Mouse (Mus musculus) layer of hippocampus, postnatal 10 days (tissue): ENCODE data around the gene Rec8. TPM values are rescaled to one million over a fixed set of nuclear protein-coding genes. Genes with fewer than 3 reads are reported as not detected.

Source experiments
- DNase-seq, 2 experiments: peaks; one replicate each; pipeline ENCODE4 v3.0.0; 2021; ENCODE audit warnings: low spot score in 2 of 2
- long read RNA-seq: library from polyadenylated mRNA; stranded (forward); transcript quantifications from one replicate; pipeline ENCODE4 v2.0.0, GENCODE M21; 2023
- total RNA-seq, 2 experiments: library from RNA; stranded (reverse); gene quantifications; 2 replicates each; pipeline ENCODE4 v1.2.3; 2021

Gene Rec8
- total RNA-seq: 1 to 10 TPM; 1.4 to 2.3 TPM
- long read RNA-seq: 0 reads

DNA sequence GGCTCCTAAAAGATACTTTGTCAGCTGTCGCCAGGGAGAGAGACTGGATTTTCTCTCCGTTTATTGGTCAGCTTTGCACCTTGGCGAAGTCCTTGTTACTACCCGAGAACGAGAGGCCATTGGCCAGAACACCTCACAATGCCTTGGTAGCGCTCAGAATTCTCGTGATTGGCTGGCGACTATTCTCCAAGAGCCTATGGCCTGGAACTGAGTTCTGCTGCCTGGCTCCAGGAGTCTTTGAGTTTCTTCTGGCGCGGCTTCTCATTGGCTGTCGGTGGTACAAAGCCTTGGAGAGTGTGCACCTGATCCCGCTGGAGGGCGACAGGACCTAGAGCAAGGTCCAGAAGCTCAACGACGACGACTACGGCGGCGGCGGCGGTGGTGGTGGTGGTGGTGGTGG is at the start of gene Rec8:
Rec8 (plus strand) TSS at position 216 of the 400 bp plus-strand sequence.
- DNase-seq: no peak

DNA sequence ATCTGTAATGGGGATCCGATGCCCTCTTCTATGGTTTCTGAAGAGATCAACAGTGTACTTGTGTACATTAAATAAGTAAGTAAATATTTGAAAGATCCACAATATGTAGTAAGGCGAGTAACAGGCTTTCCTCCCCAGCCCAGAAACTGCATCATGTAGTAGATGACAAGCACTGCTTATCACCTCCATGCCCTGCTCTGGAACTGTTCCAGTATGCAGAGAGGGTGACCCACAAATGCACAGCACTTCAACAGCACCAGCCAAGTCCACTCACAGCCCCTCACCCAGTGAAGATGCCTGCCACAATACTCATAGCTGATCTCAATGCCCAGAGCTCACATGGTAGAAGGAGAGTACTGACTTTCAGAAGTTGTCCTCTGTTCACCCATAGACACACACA is 47.2 kb upstream of the Rec8 start:
- no peak for DNase-seq

DNA sequence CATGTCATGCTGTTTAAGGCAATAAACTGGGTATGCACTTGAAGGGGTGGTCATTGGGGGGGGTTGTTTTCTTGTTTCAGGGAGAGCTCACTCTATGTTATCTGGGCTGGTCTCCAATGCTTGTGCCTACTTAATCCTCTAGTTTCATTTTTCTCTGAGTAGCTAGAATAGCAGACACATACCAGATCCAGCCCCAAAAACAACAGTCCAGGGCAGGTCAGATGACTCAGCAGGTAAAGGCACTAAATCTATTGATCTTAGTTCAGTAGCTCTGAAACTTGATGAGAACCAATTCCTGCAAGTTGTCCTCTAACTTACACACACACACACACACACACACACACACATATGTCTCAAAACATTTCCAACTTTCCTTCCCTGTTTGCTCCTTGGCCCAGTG is 46.1 kb upstream of the Rec8 start:
- no peak for DNase-seq

DNA sequence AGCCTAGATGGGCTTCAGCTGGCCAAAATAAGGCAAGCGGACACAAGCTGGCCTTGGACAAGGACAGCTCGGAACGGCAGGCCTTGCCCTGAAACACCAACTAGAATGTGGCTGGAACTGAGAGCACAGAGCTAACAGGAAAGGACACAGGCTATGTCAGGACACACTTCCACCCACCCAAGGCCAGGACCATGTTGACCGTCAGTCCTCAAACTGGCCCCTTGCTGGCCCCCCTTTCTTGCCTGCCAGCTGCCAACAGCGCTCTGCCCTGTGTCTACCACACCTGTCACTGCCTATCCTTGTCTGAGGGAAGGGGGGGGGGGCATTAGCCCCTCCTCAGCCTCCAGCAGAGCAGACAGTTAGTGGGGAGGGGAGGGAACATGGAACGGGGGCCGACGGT is 42.5 kb upstream of the Rec8 start, which contains the start of gene Fitm1:
Fitm1 (plus strand) TSS at position 316 of the 400 bp plus-strand sequence.
- no peak for DNase-seq

DNA sequence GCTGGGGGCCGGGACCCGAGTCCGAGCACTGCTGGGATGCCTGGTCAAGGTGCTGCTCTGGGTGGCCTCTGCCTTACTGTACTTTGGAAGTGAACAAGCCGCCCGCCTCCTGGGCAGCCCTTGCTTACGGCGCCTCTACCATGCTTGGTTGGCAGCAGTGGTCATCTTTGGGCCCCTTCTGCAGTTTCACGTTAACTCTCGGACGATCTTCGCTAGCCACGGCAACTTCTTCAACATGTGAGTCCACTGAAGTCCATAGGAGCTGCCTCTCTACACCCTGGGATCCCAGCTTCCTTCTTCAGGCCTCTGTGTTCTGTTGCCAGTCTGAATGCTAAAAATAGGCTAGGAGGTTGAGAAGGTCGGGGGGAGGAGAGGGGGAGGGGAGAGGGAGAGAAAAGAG is 42.1 kb upstream of the Rec8 start:
- DNase-seq: no peak

DNA sequence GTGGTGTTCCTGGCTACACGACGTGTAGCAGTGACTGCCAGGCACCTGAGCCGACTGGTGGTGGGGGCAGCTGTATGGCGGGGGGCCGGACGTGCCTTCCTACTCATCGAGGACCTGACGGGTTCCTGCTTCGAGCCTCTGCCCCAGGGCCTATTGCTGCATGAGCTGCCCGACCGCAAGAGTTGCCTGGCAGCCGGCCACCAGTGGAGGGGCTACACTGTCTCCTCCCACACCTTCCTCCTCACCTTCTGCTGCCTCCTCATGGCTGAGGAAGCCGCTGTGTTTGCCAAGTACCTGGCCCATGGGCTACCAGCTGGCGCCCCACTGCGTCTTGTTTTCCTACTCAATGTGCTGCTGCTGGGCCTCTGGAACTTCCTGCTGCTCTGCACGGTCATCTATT is 41.5 kb upstream of the Rec8 start:
- DNase-seq: no peak

DNA sequence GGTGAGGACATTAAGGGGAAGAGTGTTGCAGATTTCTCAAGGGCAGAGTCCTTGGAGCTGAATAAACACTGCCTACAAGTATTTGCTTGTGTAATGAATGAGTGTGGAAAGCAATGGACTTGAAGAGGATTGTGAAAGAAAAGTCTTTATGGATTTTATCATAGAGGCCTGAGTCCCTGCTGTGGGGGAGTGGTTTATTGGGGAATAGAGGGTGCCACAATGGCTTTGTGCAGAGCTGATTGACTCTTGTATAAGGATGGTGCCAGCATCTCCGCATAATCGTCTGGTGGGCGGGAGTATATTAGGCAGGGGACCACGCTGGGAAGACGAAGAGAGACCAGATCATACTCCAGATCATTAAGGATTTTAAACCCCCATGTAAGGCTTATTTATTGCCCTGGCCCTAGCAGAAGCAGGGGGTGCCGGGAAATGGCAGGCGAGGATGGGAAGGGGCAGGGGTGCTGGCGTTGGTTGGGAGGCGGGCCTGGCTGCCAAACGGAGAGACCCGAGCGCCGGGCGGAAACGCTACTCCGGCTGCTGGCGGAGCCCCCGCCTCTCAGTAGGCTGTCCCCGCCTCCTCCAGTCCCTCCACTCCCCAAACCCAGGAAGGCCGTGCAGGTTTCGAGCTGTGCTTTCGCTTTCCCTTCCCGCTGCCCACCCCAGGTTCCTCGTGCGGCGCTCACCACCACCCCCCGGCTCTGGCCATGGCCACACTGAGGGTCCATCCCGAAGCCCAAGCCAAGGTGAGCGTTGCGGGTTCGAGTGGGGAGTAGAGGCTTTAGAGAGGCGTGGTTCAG is 39.8 kb upstream of the Rec8 start, which contains the start of gene Psme1:
Psme1 (plus strand) TSS at position 253 of the 797 bp plus-strand sequence.
- peak; percentile 79 to 85 for DNase-seq

DNA sequence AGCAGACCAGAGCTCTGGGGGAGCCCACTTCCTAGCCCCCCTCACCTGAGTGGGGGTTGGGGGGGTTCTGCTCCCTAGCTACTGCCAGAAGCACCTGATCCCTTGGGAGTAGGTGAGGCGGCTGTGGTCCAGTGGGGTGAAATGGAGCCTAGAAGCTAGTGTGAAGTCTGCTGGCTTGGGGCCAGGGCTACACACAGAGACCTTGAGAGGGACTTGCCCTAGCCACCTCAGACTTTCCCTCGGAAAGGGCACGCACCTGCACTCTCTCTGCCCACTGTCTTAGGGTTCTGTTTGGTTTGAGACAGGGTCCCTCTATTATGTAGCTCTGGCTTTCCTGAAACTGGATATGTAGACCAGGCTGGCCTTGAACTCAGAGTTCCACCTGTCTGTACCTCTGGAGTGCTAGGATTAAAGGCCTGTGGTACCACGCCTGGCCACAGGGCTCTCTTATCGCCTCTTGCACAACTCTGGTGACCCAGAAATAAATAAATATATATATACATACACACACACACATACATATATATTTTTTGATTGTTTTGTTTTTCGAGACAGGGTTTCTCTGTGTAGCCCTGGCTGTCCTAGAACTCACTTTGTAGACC is 39.1 kb upstream of the Rec8 start:
- DNase-seq: peak in 1 of 2 experiments; percentile 27

DNA sequence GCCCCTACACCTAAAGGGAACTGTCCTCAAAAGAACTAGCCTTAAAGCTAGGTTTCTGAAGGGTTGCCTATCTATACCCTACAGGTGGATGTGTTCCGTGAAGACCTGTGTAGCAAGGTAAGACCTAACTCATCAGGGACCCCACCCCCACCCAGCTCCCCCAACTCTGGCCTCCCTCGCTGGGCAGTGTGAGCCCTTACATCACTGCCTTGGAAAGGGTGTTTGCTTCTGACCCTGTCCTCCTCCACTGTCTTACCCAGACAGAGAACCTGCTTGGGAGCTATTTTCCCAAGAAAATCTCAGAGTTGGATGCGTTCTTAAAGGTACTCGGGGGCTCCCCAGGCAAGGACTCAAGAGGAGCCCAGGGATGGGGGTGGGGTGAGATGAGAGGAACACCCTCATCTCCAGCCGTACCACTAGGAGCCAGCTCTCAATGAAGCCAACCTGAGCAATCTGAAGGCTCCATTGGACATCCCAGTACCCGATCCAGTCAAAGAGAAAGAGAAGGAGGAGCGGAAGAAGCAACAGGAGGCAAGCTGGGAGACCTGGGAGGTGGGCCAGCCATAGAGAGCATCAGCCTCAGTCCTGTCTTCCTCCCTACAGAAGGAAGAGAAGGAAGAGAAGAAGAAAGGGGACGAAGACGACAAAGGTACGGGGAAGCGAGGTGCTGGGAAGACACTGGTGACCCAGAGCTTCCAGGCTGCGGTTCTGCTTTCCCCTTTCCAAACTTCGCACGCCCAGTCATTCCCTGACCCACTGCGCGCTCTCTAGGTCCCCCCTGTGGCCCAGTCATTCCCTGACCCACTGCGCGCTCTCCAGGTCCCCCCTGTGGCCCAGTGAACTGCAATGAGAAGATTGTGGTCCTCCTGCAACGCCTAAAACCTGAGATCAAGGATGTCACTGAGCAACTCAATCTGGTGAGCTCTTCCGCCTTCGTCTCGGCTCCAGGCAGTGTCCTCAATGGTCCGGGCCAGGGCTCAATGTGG is 38.0 kb upstream of the Rec8 start:
- DNase-seq: no peak

DNA sequence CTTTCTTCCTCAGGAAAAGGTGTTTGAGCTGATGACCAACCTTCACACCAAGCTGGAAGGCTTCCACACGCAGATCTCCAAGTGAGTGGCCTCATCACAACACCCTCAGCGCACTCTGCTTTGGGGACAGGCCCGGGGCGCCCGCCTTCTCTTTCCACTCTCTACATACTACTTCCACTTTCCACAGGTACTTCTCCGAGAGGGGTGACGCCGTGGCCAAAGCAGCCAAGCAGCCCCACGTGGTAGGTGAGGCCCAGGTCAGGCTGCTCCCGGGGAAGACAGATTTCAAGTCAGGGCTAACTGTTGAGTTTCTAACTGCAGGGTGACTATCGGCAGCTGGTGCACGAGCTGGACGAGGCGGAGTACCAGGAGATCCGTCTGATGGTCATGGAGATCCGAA is 37.1 kb upstream of the Rec8 start:
- no peak for DNase-seq

DNA sequence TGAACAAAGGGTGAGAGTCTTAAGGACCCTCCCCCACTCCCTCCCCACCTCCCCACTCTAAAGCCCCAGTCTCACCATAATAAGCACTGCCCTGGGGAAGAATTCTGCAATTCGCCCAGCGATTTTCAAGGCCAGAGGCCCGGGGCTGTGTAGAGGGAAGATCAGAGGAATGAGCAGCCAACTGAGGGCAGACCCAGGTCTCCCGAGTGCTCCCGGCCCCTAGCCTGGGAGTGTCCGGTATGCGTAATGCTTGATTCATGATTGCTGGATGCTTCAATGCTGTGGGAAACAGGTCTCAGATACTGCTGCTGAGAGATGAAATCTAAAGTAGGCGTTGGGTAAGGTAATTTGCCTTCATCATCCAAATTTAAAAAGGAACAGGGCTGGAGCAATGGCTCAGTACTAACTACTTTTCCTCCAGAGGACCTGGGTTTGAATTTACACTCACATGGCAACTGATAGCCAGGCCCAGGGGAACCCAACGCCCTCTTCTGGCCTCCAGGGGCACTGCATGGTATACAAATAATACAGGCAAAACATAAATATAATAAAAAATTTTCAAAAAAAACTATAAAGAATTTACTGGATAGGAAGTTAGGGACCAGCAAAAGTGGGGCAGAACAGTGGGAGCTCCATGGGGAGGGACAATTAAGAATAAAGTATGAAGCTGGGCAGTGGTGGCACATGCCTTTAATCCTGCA is 35.7 kb upstream of the Rec8 start:
- DNase-seq: no peak

DNA sequence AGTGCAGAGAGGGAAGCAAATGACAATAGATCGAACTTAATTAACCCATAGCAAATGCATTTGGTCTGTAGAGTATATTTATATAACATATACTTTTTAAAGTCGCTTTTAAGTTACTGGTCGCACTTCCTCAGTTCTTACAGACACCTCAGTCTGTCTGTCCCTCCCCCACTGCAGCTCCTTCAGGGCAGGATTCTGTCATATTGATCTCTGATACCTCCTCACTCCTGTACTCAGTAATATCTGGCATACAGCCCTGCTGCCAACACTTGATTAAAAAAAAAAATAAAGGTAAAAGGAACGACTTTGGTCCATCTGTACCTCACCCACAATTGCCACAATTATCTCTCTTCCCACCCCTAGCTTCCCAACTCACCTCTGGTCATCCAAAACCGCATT is 33.5 kb upstream of the Rec8 start:
- no peak for DNase-seq

DNA sequence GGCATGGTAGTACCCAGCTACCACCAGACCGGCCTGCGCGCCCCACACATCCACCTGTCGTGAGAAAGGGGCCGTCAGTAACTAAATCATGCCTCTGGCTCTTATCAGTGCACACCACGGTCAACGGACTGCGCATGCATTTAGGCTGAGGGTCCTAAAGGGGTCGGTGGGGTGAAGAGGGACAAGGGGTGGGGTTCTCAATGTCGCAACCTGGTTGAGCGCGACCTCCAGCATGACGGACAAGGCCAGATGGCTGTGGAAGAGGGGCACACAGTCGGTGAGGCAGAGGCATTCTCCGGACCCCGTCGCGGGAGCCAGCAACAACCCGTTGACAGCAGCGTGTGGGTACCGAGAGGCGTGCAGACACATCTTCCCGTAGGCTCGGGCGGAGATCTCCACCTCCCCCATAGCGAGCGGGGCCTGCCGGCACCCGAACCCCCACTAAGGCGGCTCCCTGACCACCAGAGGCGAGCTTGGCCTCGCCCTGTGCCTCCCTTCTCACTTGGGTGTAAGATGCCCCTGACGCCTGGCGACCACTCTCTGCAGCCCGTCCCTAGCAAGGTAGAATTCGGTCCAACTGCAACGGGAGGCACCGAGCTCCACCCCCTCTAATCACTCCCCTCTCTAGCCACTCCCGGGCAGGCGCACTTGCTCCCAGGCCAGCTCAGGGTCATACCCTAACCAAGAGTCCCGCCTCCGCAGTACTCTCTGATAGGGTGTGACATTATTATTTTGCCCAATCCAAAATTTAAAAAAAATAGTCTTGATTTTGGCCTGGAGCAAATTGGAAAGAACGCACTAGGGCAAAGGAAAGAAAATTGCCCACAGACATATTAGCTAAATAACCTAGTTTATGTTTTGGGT is 32.9 kb upstream of the Rec8 start, which contains the start of gene Emc9:
Emc9 (minus strand) TSS at position 601 of the 864 bp plus-strand sequence.
- DNase-seq: peak; percentile 47 to 62

DNA sequence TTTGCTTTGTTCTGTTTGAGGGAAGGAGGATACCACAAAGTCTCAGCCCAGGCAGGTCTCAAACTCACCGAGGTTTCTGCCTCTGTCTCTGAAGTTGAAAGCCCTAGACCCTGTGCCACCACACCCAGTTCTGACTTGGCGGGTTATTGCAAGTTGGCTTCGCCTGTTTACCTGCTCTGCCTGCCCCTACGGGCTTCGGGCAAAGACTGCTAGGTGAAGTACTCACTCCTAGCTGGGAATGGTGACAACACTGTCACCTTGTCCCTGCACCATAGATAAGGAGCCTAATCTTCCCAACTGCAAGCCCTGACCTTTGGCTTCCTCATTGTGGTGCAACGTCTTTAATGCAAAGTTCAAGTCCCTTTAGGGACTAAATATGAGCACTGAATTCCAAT is 32.3 kb upstream of the Rec8 start:
- no peak for DNase-seq

DNA sequence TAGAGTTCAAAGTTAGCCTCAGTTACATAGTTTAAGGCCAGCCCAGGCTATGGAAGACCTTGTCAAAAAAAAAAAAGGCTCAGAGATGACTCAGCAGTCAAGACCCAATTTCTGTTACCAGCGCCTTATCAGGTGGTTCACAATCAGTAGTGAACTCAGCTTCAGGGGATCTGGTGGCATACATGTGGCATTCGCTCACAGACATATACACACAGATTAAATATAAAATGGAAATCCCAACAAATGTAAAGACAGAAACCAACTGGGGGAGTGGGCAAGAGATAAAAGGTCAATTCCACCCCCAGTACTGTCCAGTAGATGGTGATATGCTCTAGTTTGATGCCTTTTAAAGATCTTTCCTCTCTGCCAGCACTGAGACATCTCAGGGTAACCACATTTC is 31.7 kb upstream of the Rec8 start:
- no peak for DNase-seq

DNA sequence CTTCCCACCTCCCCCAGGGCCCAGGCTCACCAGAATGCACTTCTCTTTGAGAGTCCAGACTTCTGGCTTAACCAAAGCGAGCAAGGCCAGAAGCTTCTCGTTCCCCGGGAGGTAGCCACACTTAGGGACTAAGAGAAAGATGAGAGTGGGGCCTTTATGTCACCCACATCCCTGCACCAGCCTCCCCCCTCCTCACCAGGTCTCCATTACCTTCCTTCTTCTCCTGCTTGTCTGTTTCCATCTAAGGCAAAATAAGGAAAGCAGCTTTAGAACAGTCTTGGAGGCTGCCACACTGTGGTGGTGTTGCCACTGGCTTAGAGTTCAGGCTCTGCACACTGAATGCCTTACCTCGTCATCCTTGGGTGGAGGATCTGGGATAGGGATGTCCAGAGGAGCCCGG is 28.6 kb upstream of the Rec8 start:
- no peak for DNase-seq

DNA sequence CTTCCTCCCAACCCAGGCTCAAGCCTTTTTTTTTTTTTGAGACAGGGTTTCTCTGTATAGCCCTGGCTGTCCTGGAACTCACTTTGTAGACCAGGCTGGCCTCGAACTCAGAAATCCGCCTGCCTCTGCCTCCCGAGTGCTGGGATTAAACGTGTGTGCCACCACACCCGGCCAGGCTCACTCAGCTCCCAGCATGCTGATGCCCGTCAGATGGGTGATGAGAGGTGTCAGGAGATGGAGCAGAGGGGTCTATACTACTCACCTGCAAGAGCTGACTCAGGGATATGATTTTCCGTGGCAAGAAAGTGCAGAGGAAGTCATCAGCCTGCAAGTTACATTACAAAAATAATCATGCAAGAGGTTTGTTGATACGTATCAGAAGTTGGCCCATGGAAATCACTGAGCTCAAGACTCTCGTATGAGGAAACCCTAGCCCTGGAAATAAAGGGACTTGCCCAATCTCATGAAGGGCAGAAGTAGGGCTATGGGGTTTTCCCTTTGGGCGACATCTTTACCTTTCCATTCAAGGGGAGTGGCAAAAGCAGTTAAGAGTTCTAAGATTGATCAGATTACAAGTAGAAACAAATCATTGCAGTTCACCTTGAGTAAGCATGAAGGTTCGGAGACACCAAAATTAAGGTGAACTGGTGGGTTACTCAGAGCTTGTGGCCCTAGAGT is 27.9 kb upstream of the Rec8 start:
- no peak for DNase-seq

DNA sequence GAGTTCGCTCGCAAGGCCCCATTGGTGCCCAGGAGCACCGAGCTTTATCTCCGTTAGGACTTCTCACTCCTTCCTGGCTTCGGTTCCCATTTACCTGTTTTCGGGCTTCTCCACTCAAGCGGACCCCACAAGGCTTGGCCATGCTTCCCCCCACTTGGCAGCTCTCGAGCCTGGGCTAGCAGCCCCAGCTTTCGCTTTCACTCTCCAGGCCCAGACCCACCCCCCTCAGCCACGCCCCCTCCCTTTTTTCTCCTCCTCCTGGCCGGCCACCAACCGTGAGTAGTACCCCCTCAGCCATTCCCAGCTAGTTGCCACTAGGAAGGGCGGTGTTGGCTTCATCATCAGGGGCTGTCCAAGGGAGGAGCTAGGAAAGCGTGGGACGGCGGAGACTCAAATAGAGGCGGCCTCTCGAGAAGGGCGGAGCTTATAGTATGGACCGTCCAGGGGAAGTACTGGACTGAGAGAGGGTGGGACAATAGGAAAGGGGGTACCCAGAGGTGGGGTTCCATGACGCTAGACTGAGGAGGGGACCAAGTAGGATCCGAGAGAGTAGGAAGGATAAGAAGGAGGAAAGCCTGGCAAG is 27.0 kb upstream of the Rec8 start, which contains the start of gene Psme2:
Psme2 (minus strand) TSS at position 366 of the 583 bp plus-strand sequence.
- DNase-seq: peak; percentile 85 to 89
